Mouse (Mus musculus) gastrocnemius, adult 18-20 months (tissue): Measurements from ENCODE around the gene Slco1c1. TPM values are rescaled to one million over a fixed set of nuclear protein-coding genes. Genes with fewer than 3 reads are reported as not detected.

ENCODE experiments used
- DNase-seq: peaks from one replicate; pipeline ENCODE4 v3.0.0; 2021; ENCODE audit warnings: low spot score
- long read RNA-seq, 2 experiments: library from polyadenylated mRNA; stranded (forward); transcript quantifications; one replicate each; pipeline ENCODE4 v2.0.0; 2021
- total RNA-seq, 2 experiments: library from RNA; stranded (reverse); gene quantifications; 2 replicates each; pipeline ENCODE4 v1.2.3; 2021

Gene Slco1c1
- total RNA-seq: not detected
- long read RNA-seq, experiment 1: 0 reads
- long read RNA-seq, experiment 2: 0 reads

GRCm38 (mm10) chr6:141523747-141524640 lies at the start of gene Slco1c1:
Gene Slco1c1 (plus strand): TSS chr6:141524368.
- DNase-seq: no peak

- no peak for DNase-seq
Measured at GRCm38 (mm10) chr6:141474696-141475095, 49.5 kb upstream of the Slco1c1 start.

- peak; percentile 23 for DNase-seq
Measured at GRCm38 (mm10) chr6:141485302-141486021, 38.7 kb upstream of the Slco1c1 start.

- no peak for DNase-seq
Measured at GRCm38 (mm10) chr6:141487266-141487665, 36.9 kb upstream of the Slco1c1 start.

GRCm38 (mm10) chr6:141488619-141489018 lies 35.5 kb upstream of the Slco1c1 start:
- peak; percentile 19 for DNase-seq

GRCm38 (mm10) chr6:141494909-141495308 lies 29.3 kb upstream of the Slco1c1 start:
- no peak for DNase-seq

- no peak for DNase-seq
Measured at GRCm38 (mm10) chr6:141495634-141496418, 28.3 kb upstream of the Slco1c1 start.

GRCm38 (mm10) chr6:141499511-141499910 lies 24.7 kb upstream of the Slco1c1 start:
- no peak for DNase-seq

- DNase-seq: no peak
Measured at GRCm38 (mm10) chr6:141501171-141501570, 23.0 kb upstream of the Slco1c1 start.

GRCm38 (mm10) chr6:141522541-141522940 lies 1.6 kb upstream of the Slco1c1 start:
- no peak for DNase-seq

- DNase-seq: no peak
Measured at GRCm38 (mm10) chr6:141525787-141526186, 1.6 kb downstream of the Slco1c1 start.

- no peak for DNase-seq
Measured at GRCm38 (mm10) chr6:141530865-141531264, 6.7 kb downstream of the Slco1c1 start.

- DNase-seq: no peak
Measured at GRCm38 (mm10) chr6:141537298-141537697, 13.1 kb downstream of the Slco1c1 start.

GRCm38 (mm10) chr6:141541136-141541535 lies 17.0 kb downstream of the Slco1c1 start:
- DNase-seq: no peak

GRCm38 (mm10) chr6:141543344-141543743 lies 19.2 kb downstream of the Slco1c1 start:
- no peak for DNase-seq

- no peak for DNase-seq
Measured at GRCm38 (mm10) chr6:141558118-141558517, 34.0 kb downstream of the Slco1c1 start.

GRCm38 (mm10) chr6:141567366-141567765 lies 43.2 kb downstream of the Slco1c1 start:
- DNase-seq: no peak

- peak; percentile 28 for DNase-seq
Measured at GRCm38 (mm10) chr6:141567852-141568558, 43.8 kb downstream of the Slco1c1 start.

GRCm38 (mm10) chr6:141568559-141568946 lies 44.4 kb downstream of the Slco1c1 start:
- no peak for DNase-seq

GRCm38 (mm10) chr6:141576646-141577200 lies 52.6 kb downstream of the Slco1c1 start:
- DNase-seq: no peak
